Mouse (Mus musculus): ENCODE measurements at regions not wholly inside any gene's neighbourhood (a gene's known extent, or its start where the extent isn't known, plus 50 kb on each side); places are given as distances from the start of the nearest gene placed in this dataset.
A peak's percentile ranks its signal among the peaks of the same experiment; 100 is the strongest.

- Histone ChIP-seq H3K9me3 (ENCODE audit: low read length) (no peaks in the 10 kb centered on the region), H3K27me3 (ENCODE audit: insufficient read depth, low read length) (no peaks in the 10 kb centered on the region), H3K9ac (replicated peaks; ENCODE audit: low read length, poor library complexity, severe bottlenecking) (no peak overlapping the region), H3K4me2 (ENCODE audit: low read depth, low read length, poor library complexity, severe bottlenecking) (no peak overlapping the region), H3K4me1 (ENCODE audit: insufficient read depth, low read length) (no peaks in the 10 kb centered on the region), H3K4me3 (ENCODE audit: low read depth, low read length) (no peak overlapping the region), H3K36me3 (ENCODE audit: insufficient read depth, low read length) (no peaks in the 10 kb centered on the region), H3K27ac (ENCODE audit: low read depth, low read length) (peak overlapping the region; percentile 51; the same call in 1 of the 2 replicates)
- peak; percentile 95 for DNase-seq (ENCODE audit: low spot score)
- WGBS = 23% methylated on average over 4 of the region's 4 CpGs
- peak; percentile 80 for ATAC-seq (ENCODE audit: low FRiP score)
- no peak for TF ChIP-seq CTCF (IDR thresholded peaks at IDR 0.05)
These were observed 496.5 kb downstream of the Dcdc2c start for GRCm38 (mm10) chr12:28055518-28056280.

GRCm38 (mm10) chr12:28054444-28054843, 497.8 kb downstream of the Dcdc2c start:
- TF ChIP-seq CTCF (IDR thresholded peaks at IDR 0.05) = no peak
- H3K27ac ChIP-seq (ENCODE audit: low read depth, low read length) = no peak overlapping the region
- no peak overlapping the region for H3K9ac ChIP-seq (replicated peaks; ENCODE audit: low read length, poor library complexity, severe bottlenecking)
- no peak overlapping the region for H3K4me2 ChIP-seq (ENCODE audit: low read depth, low read length, poor library complexity, severe bottlenecking)
- ATAC-seq (ENCODE audit: low FRiP score) (no peak), DNase-seq (ENCODE audit: low spot score) (no peak)
- no peaks in the 10 kb centered on the region for H3K9me3 ChIP-seq (ENCODE audit: low read length)
- 93% methylated on average over 11 of the region's 11 CpGs for WGBS
- no peaks in the 10 kb centered on the region for H3K27me3 ChIP-seq (ENCODE audit: insufficient read depth, low read length)
- H3K36me3 ChIP-seq (ENCODE audit: insufficient read depth, low read length) = no peaks in the 10 kb centered on the region
- H3K4me1 ChIP-seq (ENCODE audit: insufficient read depth, low read length) = no peaks in the 10 kb centered on the region
- H3K4me3 ChIP-seq (ENCODE audit: low read depth, low read length) = no peak overlapping the region

- no peak overlapping the region for H3K9ac ChIP-seq (replicated peaks; ENCODE audit: low read length, poor library complexity, severe bottlenecking)
- H3K9me3 ChIP-seq (ENCODE audit: low read length) = no peaks in the 10 kb centered on the region
- no peaks in the 10 kb centered on the region for H3K27me3 ChIP-seq (ENCODE audit: insufficient read depth, low read length)
- ATAC-seq (ENCODE audit: low FRiP score) (no peak), DNase-seq (ENCODE audit: low spot score) (no peak)
- peak overlapping the region; percentile 14; the same call in 1 of the 2 replicates for H3K27ac ChIP-seq (ENCODE audit: low read depth, low read length)
- no peak overlapping the region for H3K4me2 ChIP-seq (ENCODE audit: low read depth, low read length, poor library complexity, severe bottlenecking)
- H3K36me3 ChIP-seq (ENCODE audit: insufficient read depth, low read length) = no peaks in the 10 kb centered on the region
- 41% methylated on average over 4 of the region's 4 CpGs for WGBS
- no peak overlapping the region for H3K4me3 ChIP-seq (ENCODE audit: low read depth, low read length)
- TF ChIP-seq CTCF (IDR thresholded peaks at IDR 0.05) = no peak
- no peaks in the 10 kb centered on the region for H3K4me1 ChIP-seq (ENCODE audit: insufficient read depth, low read length)
These were observed 504.2 kb downstream of the Dcdc2c start for GRCm38 (mm10) chr12:28047989-28048388.

GRCm38 (mm10) chr12:28038161-28038911, 513.9 kb downstream of the Dcdc2c start:
- Histone ChIP-seq H3K4me2 (ENCODE audit: low read depth, low read length, poor library complexity, severe bottlenecking) (no peak overlapping the region), H3K27me3 (ENCODE audit: insufficient read depth, low read length) (no peaks in the 10 kb centered on the region), H3K9ac (replicated peaks; ENCODE audit: low read length, poor library complexity, severe bottlenecking) (no peak overlapping the region), H3K4me1 (ENCODE audit: insufficient read depth, low read length) (no peaks in the 10 kb centered on the region), H3K27ac (ENCODE audit: low read depth, low read length) (no peak overlapping the region), H3K36me3 (ENCODE audit: insufficient read depth, low read length) (no peaks in the 10 kb centered on the region), H3K9me3 (ENCODE audit: low read length) (no peaks in the 10 kb centered on the region), H3K4me3 (ENCODE audit: low read depth, low read length) (no peak overlapping the region)
- WGBS = 84% methylated on average over 7 of the region's 7 CpGs
- DNase-seq (ENCODE audit: low spot score) (no peak), ATAC-seq (ENCODE audit: low FRiP score) (no peak)
- peak; percentile 8; the same call in 1 of the 2 replicates for TF ChIP-seq CTCF (IDR thresholded peaks at IDR 0.05)

GRCm38 (mm10) chr12:27999170-27999569, 553.0 kb downstream of the Dcdc2c start:
- no peaks in the 10 kb centered on the region for H3K36me3 ChIP-seq (ENCODE audit: insufficient read depth, low read length)
- H3K4me1 ChIP-seq (ENCODE audit: insufficient read depth, low read length) = no peaks in the 10 kb centered on the region
- no peaks in the 10 kb centered on the region for H3K27me3 ChIP-seq (ENCODE audit: insufficient read depth, low read length)
- DNase-seq (ENCODE audit: low spot score) (no peak), ATAC-seq (ENCODE audit: low FRiP score) (no peak)
- H3K4me2 ChIP-seq (ENCODE audit: low read depth, low read length, poor library complexity, severe bottlenecking) = no peak overlapping the region
- no peak overlapping the region for H3K9ac ChIP-seq (replicated peaks; ENCODE audit: low read length, poor library complexity, severe bottlenecking)
- no peak overlapping the region for H3K27ac ChIP-seq (ENCODE audit: low read depth, low read length)
- WGBS = 87% methylated on average over 2 of the region's 2 CpGs
- no peak for TF ChIP-seq CTCF (IDR thresholded peaks at IDR 0.05)
- H3K9me3 ChIP-seq (ENCODE audit: low read length) = no peaks in the 10 kb centered on the region
- no peak overlapping the region for H3K4me3 ChIP-seq (ENCODE audit: low read depth, low read length)

GRCm38 (mm10) chr12:27992152-27992551, 560.0 kb downstream of the Dcdc2c start:
- Histone ChIP-seq H3K27ac (ENCODE audit: low read depth, low read length) (no peak overlapping the region), H3K27me3 (ENCODE audit: insufficient read depth, low read length) (no peaks in the 10 kb centered on the region), H3K36me3 (ENCODE audit: insufficient read depth, low read length) (no peaks in the 10 kb centered on the region), H3K4me3 (ENCODE audit: low read depth, low read length) (no peak overlapping the region), H3K9me3 (ENCODE audit: low read length) (no peaks in the 10 kb centered on the region), H3K4me1 (ENCODE audit: insufficient read depth, low read length) (no peaks in the 10 kb centered on the region), H3K9ac (replicated peaks; ENCODE audit: low read length, poor library complexity, severe bottlenecking) (no peak overlapping the region), H3K4me2 (ENCODE audit: low read depth, low read length, poor library complexity, severe bottlenecking) (no peak overlapping the region)
- 81% methylated on average over 3 of the region's 3 CpGs for WGBS
- ATAC-seq (ENCODE audit: low FRiP score) (no peak), DNase-seq (ENCODE audit: low spot score) (no peak)
- no peak for TF ChIP-seq CTCF (IDR thresholded peaks at IDR 0.05)

Data from midbrain, postnatal 0 days (tissue).